ENCODE assay signal across 23 mouse cellular contexts in genomic region chr7:129671675-129672651, GRCm38 (mm10).
DNase-seq lines count a peak whose midpoint lies in the region; ATAC-seq and TF ChIP-seq lines count a peak whose summit lies in the region.
"Had no signal": no experiment of that assay in that cellular context is flagged by ENCODE, and none has a peak within 500 bp of the region (broad histone marks: within the 10 kb centered on the region; RNA-seq: fewer than 3 reads in every experiment).

No protein-coding gene starts in this region.

- no peak overlapping the region for H3K4me3 ChIP-seq in heart, embryonic 15.5 days
- no peak overlapping the region for H3K4me3 ChIP-seq in heart, adult 2 months
- no peak overlapping the region for H3K4me3 ChIP-seq in lung, embryonic 15.5 days
- H3K4me3 ChIP-seq in stomach, embryonic 16.5 days (replicated peaks; ENCODE audit: low read length): no peak overlapping the region
- H3K4me3 ChIP-seq: embryonic facial prominence, embryonic 12.5 days; forebrain, embryonic 15.5 days; heart, embryonic 13.5 days; hindbrain, embryonic 12.5 days; kidney, embryonic 15.5 days had no signal

- no peak for TF ChIP-seq EP300 in heart, adult 2 months (IDR thresholded peaks at IDR 0.05; ENCODE audit: insufficient read depth, low read depth, low read length)

- intact Hi-C loops in heart, adult 2 months (cut with DNase I): no loop called here
- intact Hi-C loops in left cerebral cortex, postnatal 4 days (cut with DNase I): no loop called here

- no peak overlapping the region for H3K27ac ChIP-seq in heart, embryonic 15.5 days
- H3K27ac ChIP-seq in heart, adult 2 months: no peak overlapping the region
- H3K27ac ChIP-seq in lung, embryonic 15.5 days: peak overlapping the region; percentile 83
- peak overlapping the region; percentile 87 for H3K27ac ChIP-seq in stomach, embryonic 16.5 days (ENCODE audit: low read length)
- H3K27ac ChIP-seq: embryonic facial prominence, embryonic 12.5 days; forebrain, embryonic 15.5 days; heart, embryonic 13.5 days; hindbrain, embryonic 12.5 days; kidney, embryonic 15.5 days had no signal

- ATAC-seq in heart, embryonic 15.5 days (replicated peaks; ENCODE audit: insufficient number of reproducible peaks, insufficient read depth, low FRiP score, low read depth): peak; percentile 32; the same call in 1 of the 2 replicates
- peak; percentile 90 for ATAC-seq in lung, embryonic 15.5 days (ENCODE audit: borderline replicate concordance, extremely low read depth, low FRiP score, low TSS enrichment)
- ATAC-seq in stomach, embryonic 16.5 days (ENCODE audit: insufficient read depth, low FRiP score): peak; percentile 56
- ATAC-seq: forebrain, embryonic 15.5 days had no signal

- H3K79me2 ChIP-seq in heart, adult 2 months (replicated peaks; ENCODE audit: control insufficient read depth, insufficient read depth, low read length): no peaks in the 10 kb centered on the region

- DNase-seq in heart, adult 2 months: no peak
- DNase-seq in lung, postnatal 36 days: peak; percentile 86
- DNase-seq in cerebellum, postnatal 4 days (ENCODE audit: low spot score in 2 of 2): no peak
- DNase-seq in left cerebral cortex, postnatal 4 days: no peak
- no peak for DNase-seq in adrenal gland, postnatal 10 days
- DNase-seq: adrenal gland, postnatal 25 days; cerebellum, adult 11 months; cerebellum, adult 9-11 months; gastrocnemius, postnatal 14 days; heart, adult 18-20 months; kidney, adult 11 months; kidney, postnatal 4 days; layer of hippocampus, adult 9-11 months; thymus, postnatal 36 days had no signal

- TF ChIP-seq POLR2A in heart, adult 2 months (IDR thresholded peaks at IDR 0.05; ENCODE audit: insufficient read depth, low read depth, low read length): no peak

- H3K27me3 ChIP-seq in heart, embryonic 15.5 days: no peaks in the 10 kb centered on the region
- no peaks in the 10 kb centered on the region for H3K27me3 ChIP-seq in heart, adult 2 months (ENCODE audit: control insufficient read depth, insufficient read depth, low read length)
- no peaks in the 10 kb centered on the region for H3K27me3 ChIP-seq in lung, embryonic 15.5 days
- no peaks in the 10 kb centered on the region for H3K27me3 ChIP-seq in stomach, embryonic 16.5 days (ENCODE audit: control insufficient read depth, insufficient read depth, low read length)
- H3K27me3 ChIP-seq: embryonic facial prominence, embryonic 12.5 days; heart, embryonic 13.5 days; hindbrain, embryonic 12.5 days; kidney, embryonic 15.5 days had no signal

- H3K36me3 ChIP-seq in heart, embryonic 15.5 days: no peaks in the 10 kb centered on the region
- H3K36me3 ChIP-seq in heart, adult 2 months (ENCODE audit: control insufficient read depth, insufficient read depth, low read length): no peaks in the 10 kb centered on the region
- H3K36me3 ChIP-seq in lung, embryonic 15.5 days: no peaks in the 10 kb centered on the region
- H3K36me3 ChIP-seq in stomach, embryonic 16.5 days (ENCODE audit: control insufficient read depth, insufficient read depth, low read length): no peaks in the 10 kb centered on the region
- H3K36me3 ChIP-seq: embryonic facial prominence, embryonic 12.5 days; forebrain, embryonic 15.5 days; heart, embryonic 13.5 days; hindbrain, embryonic 12.5 days; kidney, embryonic 15.5 days had no signal

- no peaks in the 10 kb centered on the region for H3K9me3 ChIP-seq in heart, embryonic 15.5 days (replicated peaks)
- no peaks in the 10 kb centered on the region for H3K9me3 ChIP-seq in lung, embryonic 15.5 days
- no peaks in the 10 kb centered on the region for H3K9me3 ChIP-seq in stomach, embryonic 16.5 days (replicated peaks; ENCODE audit: control insufficient read depth, low read length)
- H3K9me3 ChIP-seq: embryonic facial prominence, embryonic 12.5 days; forebrain, embryonic 15.5 days; heart, embryonic 13.5 days; hindbrain, embryonic 12.5 days; kidney, embryonic 15.5 days had no signal

- no peaks in the 10 kb centered on the region for H3K4me1 ChIP-seq in heart, embryonic 15.5 days (replicated peaks)
- H3K4me1 ChIP-seq in heart, adult 2 months (ENCODE audit: control insufficient read depth, insufficient read depth, low read length): no peaks in the 10 kb centered on the region
- peaks cover 34% of the 10 kb centered on the region for H3K4me1 ChIP-seq in lung, embryonic 15.5 days
- peaks cover 16% of the 10 kb centered on the region for H3K4me1 ChIP-seq in stomach, embryonic 16.5 days (ENCODE audit: control insufficient read depth, insufficient read depth, low read length)
- H3K4me1 ChIP-seq: embryonic facial prominence, embryonic 12.5 days; heart, embryonic 13.5 days had no signal

- no peak overlapping the region for H3K9ac ChIP-seq in heart, embryonic 15.5 days
- no peak overlapping the region for H3K9ac ChIP-seq in heart, adult 2 months (ENCODE audit: low read depth, low read length)
- H3K9ac ChIP-seq in lung, embryonic 15.5 days: no peak overlapping the region
- no peak overlapping the region for H3K9ac ChIP-seq in stomach, embryonic 16.5 days (ENCODE audit: low read length)
- H3K9ac ChIP-seq: embryonic facial prominence, embryonic 12.5 days; forebrain, embryonic 15.5 days; heart, embryonic 13.5 days; hindbrain, embryonic 12.5 days; kidney, embryonic 15.5 days had no signal

- 71% methylated on average over 18 of the region's 18 CpGs for WGBS in heart, embryonic 15.5 days
- 79% methylated on average over 18 of the region's 18 CpGs for WGBS in heart, adult 2 months
- 47% methylated on average over 18 of the region's 18 CpGs for WGBS in lung, embryonic 15.5 days
- WGBS in stomach, embryonic 16.5 days: 55% methylated on average over 18 of the region's 18 CpGs

- no peak overlapping the region for H3K4me2 ChIP-seq in heart, embryonic 15.5 days
- no peak overlapping the region for H3K4me2 ChIP-seq in lung, embryonic 15.5 days
- H3K4me2 ChIP-seq in stomach, embryonic 16.5 days (ENCODE audit: low read depth, low read length): no peak overlapping the region
- H3K4me2 ChIP-seq: embryonic facial prominence, embryonic 12.5 days; forebrain, embryonic 15.5 days; heart, embryonic 13.5 days; hindbrain, embryonic 12.5 days; kidney, embryonic 15.5 days; midbrain, embryonic 11.5 days had no signal

- TF ChIP-seq CTCF in heart, adult 2 months (IDR thresholded peaks at IDR 0.05): no peak

Comparison
In these comparisons a context has a peak if more than half of its experiments do, and no peak if none do; other contexts are left out.
1. ATAC-seq: peak in every context shown above with its lines; median percentile 90 in lung, embryonic 15.5 days; 56 in stomach, embryonic 16.5 days; 32 in heart, embryonic 15.5 days.
2. H3K27ac ChIP-seq: peak in lung, embryonic 15.5 days (single experiment) and stomach, embryonic 16.5 days (single experiment); none in heart, embryonic 15.5 days (single experiment) and heart, adult 2 months (single experiment).